ENCODE assay signal across 7 mouse cellular contexts in the genomic region with DNA sequence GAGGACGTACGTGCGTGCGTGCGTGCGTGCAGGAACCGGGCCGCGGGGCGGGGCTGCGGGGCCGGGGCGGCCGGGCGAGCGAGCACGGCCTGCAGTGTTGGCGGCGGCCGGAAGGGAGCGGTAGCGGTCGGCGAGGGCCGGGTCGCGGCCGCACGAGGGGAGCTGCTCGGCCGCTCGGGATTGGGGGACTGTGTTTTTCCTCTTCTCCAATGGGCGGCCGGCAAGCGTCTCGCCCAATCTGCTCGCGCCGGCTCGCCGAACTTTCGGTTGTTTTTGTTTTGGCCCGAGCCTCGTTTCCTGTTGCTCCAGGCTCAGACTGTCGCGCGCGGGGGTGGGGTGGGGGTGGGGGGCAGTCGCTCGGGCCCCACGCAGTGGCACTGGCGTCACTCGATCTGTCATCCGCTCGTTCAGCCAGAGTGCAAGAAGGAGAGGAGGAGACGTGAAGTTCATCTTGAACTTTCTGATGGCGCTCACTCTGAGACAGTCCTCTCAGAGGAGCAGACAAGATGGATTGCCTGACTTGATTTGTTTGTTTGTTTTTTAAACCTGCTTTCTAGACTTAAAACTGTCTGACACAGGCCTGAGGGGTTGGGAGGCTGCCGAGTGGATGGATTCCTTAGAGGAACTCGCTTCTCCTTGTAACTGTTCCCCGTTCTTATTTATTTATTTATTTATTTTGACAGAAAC. TPM values are rescaled to one million over a fixed set of nuclear protein-coding genes. Genes with fewer than 3 reads are reported as not detected.
DNase-seq lines count a peak whose midpoint lies in the region; ATAC-seq and TF ChIP-seq lines count a peak whose summit lies in the region.

No protein-coding gene starts in this region.

- TF ChIP-seq CTCF in cortical plate, adult 2 months (IDR thresholded peaks at IDR 0.05; ENCODE audit: extremely low read depth, insufficient read depth, low read length): peak; percentile 7; the same call in 1 of the 2 replicates
- TF ChIP-seq CTCF in small intestine, adult 2 months (IDR thresholded peaks at IDR 0.05; ENCODE audit: extremely low read depth, insufficient read length, insufficient replicate concordance, low read depth, low read length): peak; percentile 53; the same call in 1 of the 2 replicates

- DNase-seq in adrenal gland, adult 2 months: peak; percentile 97
- peak; percentile 94 for DNase-seq in gastrocnemius, postnatal 14 days
- DNase-seq in intestine, embryonic 14.5 days (ENCODE audit: low spot score): no peak
- DNase-seq in limb, embryonic 11.5 days (ENCODE audit: low spot score): peak; percentile 95

- H3K9ac ChIP-seq in intestine, embryonic 14.5 days (ENCODE audit: low read length): peak overlapping the region; percentile 100
- H3K9ac ChIP-seq in limb, embryonic 11.5 days (ENCODE audit: low read length): peak overlapping the region; percentile 100
- H3K9ac ChIP-seq in midbrain, embryonic 12.5 days (replicated peaks): peak overlapping the region; percentile 99

- peak overlapping the region; percentile 100 for H3K27ac ChIP-seq in cortical plate, adult 2 months (ENCODE audit: insufficient read depth, low read length)
- H3K27ac ChIP-seq in intestine, embryonic 14.5 days (ENCODE audit: low read depth): peak overlapping the region; percentile 100
- H3K27ac ChIP-seq in limb, embryonic 11.5 days (replicated peaks; ENCODE audit: low read depth, low read length): peak overlapping the region; percentile 100
- peak overlapping the region; percentile 100 for H3K27ac ChIP-seq in midbrain, embryonic 12.5 days (replicated peaks)
- H3K27ac ChIP-seq in small intestine, adult 2 months (ENCODE audit: insufficient read depth, low read depth, low read length): peak overlapping the region; percentile 99

- peak overlapping the region; percentile 86 for H3K4me2 ChIP-seq in intestine, embryonic 14.5 days (ENCODE audit: low read length)
- H3K4me2 ChIP-seq in limb, embryonic 11.5 days (ENCODE audit: low read depth, severe bottlenecking): peak overlapping the region; percentile 93
- H3K4me2 ChIP-seq in midbrain, embryonic 12.5 days (replicated peaks): peak overlapping the region; percentile 86

- under 1% methylated on average over 51 of the region's 60 CpGs for WGBS in intestine, embryonic 14.5 days
- WGBS in limb, embryonic 11.5 days: 1% methylated on average over 59 of the region's 60 CpGs
- 2% methylated on average over 44 of the region's 60 CpGs for WGBS in midbrain, embryonic 12.5 days
- WGBS in small intestine, adult 2 months: under 1% methylated on average over 60 of the region's 60 CpGs

- H3K36me3 ChIP-seq in intestine, embryonic 14.5 days (ENCODE audit: control insufficient read depth, insufficient read depth, low read length): 0 out of 2 replicates have a peak, but pooled peaks cover 6% of the 10 kb centered on the region
- H3K36me3 ChIP-seq in limb, embryonic 11.5 days (ENCODE audit: control insufficient read depth, insufficient read depth, low read length): no peaks in the 10 kb centered on the region
- H3K36me3 ChIP-seq in midbrain, embryonic 12.5 days: 0 out of 2 replicates have a peak, but pooled peaks cover 8% of the 10 kb centered on the region
- no peaks in the 10 kb centered on the region for H3K36me3 ChIP-seq in small intestine, adult 2 months (ENCODE audit: control insufficient read depth, insufficient read depth, low read length)

- TF ChIP-seq POLR2A in cortical plate, adult 2 months (IDR thresholded peaks at IDR 0.05; ENCODE audit: extremely low read depth, insufficient read depth, low read length): no peak
- no peak for TF ChIP-seq POLR2A in small intestine, adult 2 months (IDR thresholded peaks at IDR 0.05; ENCODE audit: low read depth, low read length)

- H3K27me3 ChIP-seq in intestine, embryonic 14.5 days (replicated peaks; ENCODE audit: control insufficient read depth, insufficient read depth, low read length): no peaks in the 10 kb centered on the region
- H3K27me3 ChIP-seq in limb, embryonic 11.5 days (ENCODE audit: control insufficient read depth, insufficient read depth, low read length): no peaks in the 10 kb centered on the region
- no peaks in the 10 kb centered on the region for H3K27me3 ChIP-seq in midbrain, embryonic 12.5 days
- no peaks in the 10 kb centered on the region for H3K27me3 ChIP-seq in small intestine, adult 2 months (ENCODE audit: control insufficient read depth, insufficient read depth, low read length)

- H3K4me1 ChIP-seq in cortical plate, adult 2 months (ENCODE audit: control insufficient read depth, insufficient read depth, low read length): peaks cover 9% of the 10 kb centered on the region; the same call in 1 of the 2 replicates
- H3K4me1 ChIP-seq in intestine, embryonic 14.5 days (replicated peaks; ENCODE audit: control insufficient read depth, insufficient read depth, low read length): peaks cover 3% of the 10 kb centered on the region; the same call in 1 of the 2 replicates
- peaks cover 5% of the 10 kb centered on the region; the same call in 1 of the 2 replicates for H3K4me1 ChIP-seq in limb, embryonic 11.5 days (ENCODE audit: control insufficient read depth, insufficient read depth, low read length)
- H3K4me1 ChIP-seq in midbrain, embryonic 12.5 days: peaks cover 25% of the 10 kb centered on the region
- H3K4me1 ChIP-seq in small intestine, adult 2 months (ENCODE audit: control insufficient read depth, insufficient read depth, insufficient read length, low read length): peaks cover 5% of the 10 kb centered on the region; the same call in 1 of the 2 replicates

- peak; percentile 88 for ATAC-seq in intestine, embryonic 14.5 days (replicated peaks; ENCODE audit: low FRiP score, low TSS enrichment, low read depth)
- peak; percentile 84 for ATAC-seq in limb, embryonic 11.5 days (ENCODE audit: insufficient number of reproducible peaks, low FRiP score, low TSS enrichment, low read depth)
- ATAC-seq in midbrain, embryonic 12.5 days (ENCODE audit: low FRiP score, low read depth): peak; percentile 90

- intact Hi-C loops in gastrocnemius, postnatal 14 days (cut with DNase I; ENCODE audit: low total_unique reads): no loop called here

- H3K4me3 ChIP-seq in cortical plate, adult 2 months (ENCODE audit: insufficient read depth, low read length): peak overlapping the region; percentile 80
- peak overlapping the region; percentile 86 for H3K4me3 ChIP-seq in intestine, embryonic 14.5 days (ENCODE audit: low read depth, low read length)
- peak overlapping the region; percentile 97 for H3K4me3 ChIP-seq in limb, embryonic 11.5 days (ENCODE audit: low read depth, low read length)
- peak overlapping the region; percentile 81 for H3K4me3 ChIP-seq in midbrain, embryonic 12.5 days
- peak overlapping the region; percentile 78 for H3K4me3 ChIP-seq in small intestine, adult 2 months (ENCODE audit: low read depth, low read length)

- no peaks in the 10 kb centered on the region for H3K9me3 ChIP-seq in intestine, embryonic 14.5 days (ENCODE audit: control insufficient read depth, low read length)
- no peaks in the 10 kb centered on the region for H3K9me3 ChIP-seq in limb, embryonic 11.5 days (ENCODE audit: control insufficient read depth, low read length)
- H3K9me3 ChIP-seq in midbrain, embryonic 12.5 days: no peaks in the 10 kb centered on the region

RNA-seq across cellular contexts. Expression of a gene that starts 1.6 kb away (rescaled TPM):
- total RNA-seq in adrenal gland, adult 2 months (2021): 10 to 100 TPM; 40.6 to 52.5 TPM
- 14.2 and 14.9 TPM in 2 replicates for polyA plus RNA-seq in adrenal gland, adult 2 months (2012; rRNA removed)
- 26.7 and 29.1 TPM in 2 replicates for polyA plus RNA-seq in cortical plate, adult 2 months (2012; rRNA removed)
- 10 to 100 TPM; 20.1 to 20.2 TPM for total RNA-seq in gastrocnemius, postnatal 14 days (2021)
- 29.6 and 29.9 TPM in 2 replicates for polyA plus RNA-seq in intestine, embryonic 14.5 days (2014; fragmentation: Nextera tagmentation; extraction: Ambion mirVana)
- polyA plus RNA-seq in limb, embryonic 11.5 days (2014; fragmentation: Nextera tagmentation; extraction: Ambion mirVana): 25.3 and 30.6 TPM in 2 replicates
- polyA plus RNA-seq in midbrain, embryonic 12.5 days (2016; fragmentation: Nextera tagmentation; extraction: Ambion mirVana): 61.3 and 65.9 TPM in 2 replicates
- polyA plus RNA-seq in small intestine, adult 2 months (2012; rRNA removed): 7.4 and 16.8 TPM in 2 replicates
